Mouse (Mus musculus) CH12.LX (cell line): ENCODE measurements at regions not wholly inside any gene's neighbourhood (a gene's known extent, or its start where the extent isn't known, plus 50 kb on each side); places are given as distances from the start of the nearest gene placed in this dataset.
A peak's percentile ranks its signal among the peaks of the same experiment; 100 is the strongest.

ENCODE experiments used
- DNase-seq: peaks from one replicate; pipeline ENCODE4 v3.0.0-alpha.2; 2013; ENCODE audit errors: extremely low read depth
- H3K27ac ChIP-seq: 2 replicates; pipeline ENCODE4 v1.5.1; 2012; ENCODE audit warnings: low read depth, mild to moderate bottlenecking, control low read depth, moderate library complexity; ENCODE audit not compliant: insufficient read depth
- H3K27me3 ChIP-seq: replicated peaks from 2 replicates; pipeline ENCODE3; 2012; ENCODE audit warnings: inconsistent platforms
- H3K36me3 ChIP-seq, 2 experiments: replicated peaks in 1 of 2; 2 replicates each; pipeline versions ENCODE3 to v1.6.1; 2012; ENCODE audit warnings: inconsistent platforms in 1 of 2, low read length in 1 of 2, mild to moderate bottlenecking in 1 of 2, mixed read lengths in 1 of 2, moderate library complexity in 1 of 2; ENCODE audit not compliant: control insufficient read depth in 1 of 2, insufficient read depth in 1 of 2
- H3K4me1 ChIP-seq, 2 experiments: 2 replicates each; pipeline ENCODE4 v1.6.1; 2012; ENCODE audit warnings: inconsistent platforms in 1 of 2, moderate library complexity in 1 of 2; ENCODE audit not compliant: insufficient read depth in 2 of 2, control insufficient read depth in 1 of 2
- H3K4me2 ChIP-seq: 2 replicates; pipeline ENCODE4 v1.6.1; 2012; ENCODE audit warnings: low read depth, mild to moderate bottlenecking, control low read depth; ENCODE audit not compliant: poor library complexity, insufficient read depth, severe bottlenecking
- H3K4me3 ChIP-seq, 3 experiments: fragments of 150-350 bp in 1 of 3; sonication (generic) in 1 of 3; replicated peaks in 1 of 3; 2 replicates each; pipeline versions ENCODE3 to v1.5.1; 2011 to 2012; ENCODE audit warnings: low read depth in 2 of 3, low read length in 2 of 3, mild to moderate bottlenecking in 2 of 3, moderate library complexity in 2 of 3, control low read depth in 1 of 3, improper control_type of control experiment in 1 of 3, inconsistent platforms in 1 of 3, mixed read lengths in 1 of 3; ENCODE audit not compliant: poor library complexity in 1 of 3
- H3K79me2 ChIP-seq: replicated peaks from 2 replicates; pipeline ENCODE4 v1.6.1; 2012; ENCODE audit warnings: mild to moderate bottlenecking, moderate library complexity; ENCODE audit not compliant: control insufficient read depth, poor library complexity, insufficient read depth, severe bottlenecking; ENCODE audit errors: extremely low read depth
- H3K9ac ChIP-seq: 2 replicates; pipeline ENCODE4 v1.6.1; 2012; ENCODE audit warnings: low read depth, mild to moderate bottlenecking, control low read depth, moderate library complexity; ENCODE audit not compliant: insufficient read depth
- H3K9me3 ChIP-seq: replicated peaks from 2 replicates; pipeline ENCODE3; 2012; ENCODE audit warnings: low read length, inconsistent platforms, mixed read lengths
- CHD2 ChIP-seq: IDR thresholded peaks from 2 replicates; pipeline ENCODE4 v1.6.1; 2011; ENCODE audit warnings: low read length, improper control_type of control experiment
- CTCF ChIP-seq, 2 experiments: IDR thresholded peaks in 1 of 2; conservative IDR thresholded peaks in 1 of 2; 2 replicates each; pipeline ENCODE4 v1.5.1; 2011 to 2012; ENCODE audit warnings: low read depth in 2 of 2, low read length in 2 of 2, improper control_type of control experiment in 1 of 2, inconsistent platforms in 1 of 2, mild to moderate bottlenecking in 1 of 2, moderate library complexity in 1 of 2
- E2F4 ChIP-seq: IDR thresholded peaks from 2 replicates; pipeline ENCODE4 v1.6.1; 2011; ENCODE audit warnings: low read depth, low read length, improper control_type of control experiment; ENCODE audit not compliant: insufficient replicate concordance
- EP300 ChIP-seq: IDR thresholded peaks from 2 replicates; pipeline ENCODE4 v1.6.1; 2011; ENCODE audit warnings: low read length, improper control_type of control experiment
- IRF4 ChIP-seq: IDR thresholded peaks from 2 replicates; pipeline ENCODE4 v1.6.1; 2014; ENCODE audit warnings: low read depth, mild to moderate bottlenecking, inconsistent platforms, low read length, improper control_type of control experiment
- MAFK ChIP-seq: IDR thresholded peaks from 2 replicates; pipeline ENCODE4 v1.6.1; 2011; ENCODE audit warnings: low read length, improper control_type of control experiment; ENCODE audit not compliant: insufficient replicate concordance
- MAX ChIP-seq: IDR thresholded peaks from 2 replicates; pipeline ENCODE4 v1.6.1; 2011; ENCODE audit warnings: low read length, improper control_type of control experiment
- MAZ ChIP-seq: IDR thresholded peaks from 2 replicates; pipeline ENCODE4 v1.6.1; 2012; ENCODE audit warnings: low read depth, mild to moderate bottlenecking, inconsistent platforms, low read length, improper control_type of control experiment, moderate library complexity
- MEF2A ChIP-seq: IDR thresholded peaks from 2 replicates; pipeline ENCODE4 v1.6.1; 2014; ENCODE audit warnings: low read depth, mild to moderate bottlenecking, inconsistent platforms, low read length, improper control_type of control experiment, borderline replicate concordance
- PAX5 ChIP-seq: IDR thresholded peaks from 2 replicates; pipeline ENCODE4 v1.6.1; 2012; ENCODE audit warnings: low read length, inconsistent platforms, mixed read lengths
- POLR2AphosphoS2 ChIP-seq: IDR thresholded peaks from 2 replicates; pipeline ENCODE4 v1.6.1; 2011; ENCODE audit warnings: low read depth, low read length, improper control_type of control experiment
- SMC3 ChIP-seq: IDR thresholded peaks from 2 replicates; pipeline ENCODE4 v1.6.1; 2011; ENCODE audit warnings: low read depth, low read length, improper control_type of control experiment
- TCF12 ChIP-seq: IDR thresholded peaks from 2 replicates; pipeline ENCODE4 v1.6.1; 2014; ENCODE audit warnings: low read depth, mild to moderate bottlenecking, inconsistent platforms, low read length, improper control_type of control experiment
- UBTF ChIP-seq: IDR thresholded peaks from 2 replicates; pipeline ENCODE4 v1.6.1; 2012; ENCODE audit warnings: low read depth, mild to moderate bottlenecking, inconsistent platforms, low read length, improper control_type of control experiment, moderate library complexity
- USF1 ChIP-seq: IDR thresholded peaks from 2 replicates; pipeline ENCODE4 v1.6.1; 2014; ENCODE audit warnings: low read depth, mild to moderate bottlenecking, inconsistent platforms, low read length, improper control_type of control experiment
- ZMIZ1 ChIP-seq: IDR thresholded peaks from 2 replicates; pipeline ENCODE4 v1.6.1; 2012; ENCODE audit warnings: low read depth, mild to moderate bottlenecking, inconsistent platforms, low read length, improper control_type of control experiment
- ZNF384 ChIP-seq: IDR thresholded peaks from 2 replicates; pipeline ENCODE4 v1.6.1; 2012; ENCODE audit warnings: low read depth, low read length, improper control_type of control experiment, inconsistent platforms
- dilution Hi-C: fragments of 300-500 bp; cut with MboI; formaldehyde crosslinking; loops from 2 replicates; pipeline ENCODE4 v1.14.3; 2020; ENCODE audit warnings: low sequenced_read_pairs; ENCODE audit not compliant: extremely low pct_unique_long_range_greater_than_20kb, extremely low pct_ligation_motif_present
- in situ Hi-C: fragments of 300-500 bp; cut with MboI; formaldehyde crosslinking; loops from 3 replicates; pipeline ENCODE4 v1.14.3; 2019; ENCODE audit warnings: low sequenced_read_pairs, low pct_ligation_motif_present, low pct_unique_long_range_greater_than_20kb, mixed read lengths

- DNase-seq, result no peak
- dilution Hi-C loops, result no loop called here
- no peak overlapping the region for H3K27ac ChIP-seq
- H3K79me2 ChIP-seq, result no peaks in the 10 kb centered on the region
- in situ Hi-C loops, result no loop called here
- no peak overlapping the region for H3K4me3 ChIP-seq
- no peaks in the 10 kb centered on the region for H3K9me3 ChIP-seq
- H3K9ac ChIP-seq, result no peak overlapping the region
- H3K27me3 ChIP-seq, result no peaks in the 10 kb centered on the region
- H3K4me1 ChIP-seq, result no peaks in the 10 kb centered on the region
- no peak for TF ChIP-seq PAX5
- no peak for TF ChIP-seq CHD2
- TF ChIP-seq ZNF384, result no peak
- TF ChIP-seq UBTF, result no peak
- TF ChIP-seq SMC3, result no peak
- no peak for TF ChIP-seq IRF4
- TF ChIP-seq MAZ, result no peak
- TF ChIP-seq E2F4, result no peak
- TF ChIP-seq ZMIZ1, result no peak
- TF ChIP-seq CTCF (conservative IDR thresholded peaks at IDR 0.05 in 1 of 2, IDR thresholded peaks at IDR 0.05 in 1 of 2; ENCODE audit: low read depth in 2 of 2, low read length in 2 of 2), result no peak
- TF ChIP-seq MAX, result no peak
- TF ChIP-seq, all 38 proteins: peak for 0
- Histone ChIP-seq H3K36me3 (no peaks in the 10 kb centered on the region), H3K4me2 (no peak overlapping the region)
These were observed 99.6 kb upstream of the Gm6657 start for GRCm38 (mm10) chr12:78094471-78094870.

DNA sequence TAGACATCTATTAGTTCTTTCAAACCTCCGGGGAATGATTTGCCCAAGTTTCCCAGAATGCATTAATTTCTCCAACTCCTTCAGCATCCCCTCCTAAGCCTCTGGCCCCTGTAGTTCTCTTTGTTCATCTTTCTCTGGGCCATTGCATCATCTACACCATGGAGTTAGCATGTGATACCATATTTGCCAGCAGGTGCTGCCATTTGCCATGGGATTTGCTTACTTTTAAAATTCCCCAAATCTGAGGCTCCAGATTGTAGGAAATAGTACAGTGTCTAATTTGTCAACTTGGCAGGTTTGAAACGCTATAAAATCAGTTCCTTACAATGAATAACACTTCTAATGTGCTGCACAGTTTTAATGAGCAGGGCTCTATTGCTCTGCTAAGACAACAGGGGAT, 98.7 kb upstream of the Gm6657 start:
- TF ChIP-seq TCF12 (no peak), CTCF (conservative IDR thresholded peaks at IDR 0.05 in 1 of 2, IDR thresholded peaks at IDR 0.05 in 1 of 2; ENCODE audit: low read depth in 2 of 2, low read length in 2 of 2) (0 out of 4 replicates have a peak, but pooled peaks of 1 of the 2 experiments have one; percentile 18), USF1 (no peak)
- dilution Hi-C loops (no loop called here), in situ Hi-C loops (no loop called here)
- H3K9ac ChIP-seq, result no peak overlapping the region
- no peak overlapping the region for H3K4me2 ChIP-seq
- H3K27me3 ChIP-seq, result no peaks in the 10 kb centered on the region
- H3K79me2 ChIP-seq, result no peaks in the 10 kb centered on the region
- H3K27ac ChIP-seq, result no peak overlapping the region
- no peak overlapping the region for H3K4me3 ChIP-seq
- no peaks in the 10 kb centered on the region for H3K9me3 ChIP-seq
- no peak for DNase-seq
- H3K36me3 ChIP-seq, result no peaks in the 10 kb centered on the region
- H3K4me1 ChIP-seq, result no peaks in the 10 kb centered on the region

DNA sequence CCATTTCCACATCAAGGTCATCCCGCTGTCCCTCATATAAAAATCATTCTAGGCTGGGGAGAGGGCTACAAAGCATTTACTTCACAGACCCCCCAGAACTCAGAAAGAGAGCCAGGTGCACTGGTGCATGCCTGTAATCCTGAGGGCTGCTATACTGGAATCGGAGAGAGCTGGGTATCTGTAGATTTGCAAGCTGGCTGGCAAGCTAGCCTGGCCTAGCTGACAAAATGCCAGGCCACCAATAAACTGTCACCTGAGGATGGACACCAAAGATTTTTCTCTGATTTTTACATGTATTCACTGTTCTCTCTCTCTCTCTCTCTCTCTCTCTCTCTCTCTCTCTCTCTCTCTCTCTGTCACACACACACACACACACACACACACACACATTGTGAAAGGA, 98.1 kb upstream of the Gm6657 start:
- H3K4me3 ChIP-seq, result no peak overlapping the region
- no peaks in the 10 kb centered on the region for H3K4me1 ChIP-seq
- H3K4me2 ChIP-seq, result no peak overlapping the region
- H3K9ac ChIP-seq, result no peak overlapping the region
- no peak for DNase-seq
- in situ Hi-C loops, result no loop called here
- H3K36me3 ChIP-seq, result no peaks in the 10 kb centered on the region
- TF ChIP-seq MEF2A (no peak), EP300 (no peak), MAFK (no peak), IRF4 (no peak), POLR2AphosphoS2 (no peak)
- dilution Hi-C loops, result no loop called here
- no peaks in the 10 kb centered on the region for H3K9me3 ChIP-seq
- H3K27ac ChIP-seq, result no peak overlapping the region
- no peaks in the 10 kb centered on the region for H3K79me2 ChIP-seq
- H3K27me3 ChIP-seq, result no peaks in the 10 kb centered on the region
